Mouse (Mus musculus) liver (tissue): Measurements from ENCODE around the gene Smyd3.

Source experiments
- DNase-seq: peaks from one replicate; pipeline ENCODE4 v3.0.0-alpha.2; 2020; ENCODE audit warnings: mixed read lengths

Smyd3 gene

DNA sequence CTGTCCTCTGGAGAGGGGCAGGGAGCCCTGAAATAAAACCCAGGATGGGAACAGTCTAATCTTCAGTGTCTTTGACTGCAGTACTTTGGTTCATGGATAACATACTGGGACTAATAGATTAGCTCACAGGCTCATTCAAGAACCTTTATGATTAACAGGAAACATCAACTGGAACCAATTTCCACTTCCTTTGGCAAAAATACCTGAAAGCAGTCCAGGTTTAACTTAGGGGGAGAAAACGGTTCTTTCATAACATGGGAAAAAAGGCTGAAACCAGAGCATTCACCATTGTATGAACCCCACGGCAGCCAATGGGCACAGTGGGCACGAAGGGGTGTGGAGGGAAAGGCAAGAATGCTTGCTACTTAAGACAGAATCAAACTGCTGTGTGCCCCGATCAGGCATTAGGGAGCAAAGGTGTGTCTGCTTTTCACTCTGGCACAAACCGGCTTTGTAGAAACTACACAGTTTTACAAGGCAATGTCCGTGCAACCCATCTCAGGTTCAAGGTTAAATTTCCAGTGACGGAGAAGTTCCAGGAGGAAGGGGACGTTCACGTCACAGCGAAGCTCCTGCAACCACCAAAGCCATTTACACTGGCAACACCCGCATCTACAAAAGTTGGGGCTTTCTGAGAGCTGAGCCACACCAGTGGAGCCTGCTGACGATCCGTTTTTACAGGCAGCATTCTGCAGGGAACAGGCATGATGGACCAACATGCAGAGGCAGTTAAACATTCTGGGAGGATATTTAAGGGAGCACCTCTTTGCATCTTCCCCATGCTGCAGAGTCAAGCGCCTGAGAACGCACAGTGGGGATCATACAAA lies 458.3 kb downstream of the Smyd3 start:
- DNase-seq: no peak

DNA sequence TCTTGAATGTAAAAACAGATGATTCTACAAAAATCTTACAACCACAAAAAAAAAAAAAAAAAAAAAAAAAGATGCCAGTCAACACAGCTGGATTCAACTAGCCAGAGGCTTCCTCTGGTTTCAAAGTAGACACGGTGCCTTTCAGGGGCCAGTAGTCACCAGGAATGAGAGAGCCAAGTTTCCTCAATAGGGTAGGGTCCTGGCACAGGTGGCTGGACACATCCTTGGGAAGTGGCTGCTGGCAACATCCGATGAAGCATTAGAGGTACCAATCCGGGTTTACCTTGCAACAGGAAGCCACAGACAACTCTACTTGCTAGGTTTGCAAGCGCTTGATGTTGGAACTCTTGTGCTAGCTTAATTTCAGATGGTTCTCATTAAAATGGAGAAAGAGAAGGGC lies 459.2 kb downstream of the Smyd3 start:
- DNase-seq: no peak

DNA sequence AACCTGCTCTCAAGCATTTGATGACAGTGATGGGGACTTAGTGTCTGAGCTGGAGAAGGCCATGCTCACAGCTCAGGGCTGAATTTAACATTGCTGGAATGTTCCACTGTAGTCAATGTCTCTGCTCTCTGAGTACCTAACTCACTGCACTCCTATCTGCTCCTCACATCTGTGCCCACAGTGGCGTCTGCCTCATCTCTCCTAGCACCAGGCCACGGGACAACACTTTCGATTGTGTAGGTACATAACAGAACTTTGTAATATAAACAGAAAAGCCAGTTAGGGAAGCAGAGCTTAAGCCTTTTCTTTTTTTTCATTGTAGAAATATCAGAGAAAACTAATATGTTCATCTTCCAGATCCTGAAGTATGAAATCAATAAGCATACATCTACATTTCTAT lies 462.1 kb downstream of the Smyd3 start:
- peak; percentile 62 for DNase-seq

DNA sequence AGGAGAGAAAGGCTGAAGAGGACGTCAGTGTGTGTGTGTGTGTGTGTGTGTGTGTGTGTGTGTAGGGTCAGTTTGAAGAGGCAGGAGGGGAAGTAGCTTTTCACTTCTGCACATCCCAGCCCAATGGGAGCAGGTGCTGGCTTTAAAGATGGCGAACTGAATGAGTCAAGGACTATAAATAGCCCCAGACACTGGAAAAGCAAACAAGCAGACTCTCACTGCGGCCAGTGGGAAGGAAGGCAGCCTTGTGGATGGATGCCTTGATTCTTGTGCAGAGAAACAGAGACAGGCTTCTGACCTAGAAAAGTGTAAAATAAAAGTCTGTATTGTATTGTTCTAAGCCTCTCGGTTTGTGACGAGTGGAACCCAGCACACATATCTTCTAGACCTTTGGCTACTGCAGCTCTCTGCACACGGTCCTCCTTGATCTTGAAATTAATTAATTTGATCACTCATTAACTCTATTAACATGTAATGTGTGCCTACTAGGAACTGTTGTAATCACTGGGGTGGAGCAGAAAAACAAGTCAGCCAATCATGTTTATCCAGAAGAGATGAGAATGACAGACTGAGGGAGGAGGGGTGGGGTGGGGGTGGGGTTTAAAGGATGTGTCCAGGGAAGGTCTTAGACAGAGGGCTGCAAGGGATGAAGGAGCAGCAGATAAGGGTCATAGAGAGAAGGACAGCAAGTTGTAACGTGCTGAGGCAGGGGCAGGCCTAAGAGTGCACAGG lies 463.3 kb downstream of the Smyd3 start:
- DNase-seq: peak; percentile 26

DNA sequence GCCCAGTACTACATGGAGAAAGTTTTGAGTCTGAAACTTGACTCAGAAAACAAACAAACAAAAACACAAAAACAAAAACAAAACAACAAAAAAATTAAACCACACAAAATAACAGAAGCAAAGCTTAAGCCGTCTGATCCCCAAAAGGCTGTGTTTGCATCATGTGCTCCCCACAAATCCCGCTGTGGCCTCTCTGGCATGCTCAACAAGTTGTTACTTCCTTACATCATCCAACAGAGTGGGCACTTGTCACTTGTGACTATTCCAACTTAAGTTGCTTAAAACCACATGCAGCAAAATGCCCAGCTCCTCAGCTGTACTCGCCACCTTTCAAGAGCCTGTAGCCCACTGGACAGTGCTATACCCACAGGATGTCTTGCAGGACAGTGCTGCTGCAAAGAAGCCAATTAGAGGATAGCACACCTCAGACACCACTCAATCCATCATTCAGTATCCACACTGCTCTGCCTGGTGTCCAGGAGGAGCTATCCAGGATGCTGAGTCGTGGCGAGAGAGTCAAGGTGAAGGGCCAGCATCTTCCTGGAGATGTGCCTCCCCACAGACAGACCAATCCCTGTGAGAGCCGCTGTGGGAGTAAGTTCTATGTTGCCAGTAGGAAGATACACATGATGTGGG lies 465.2 kb downstream of the Smyd3 start:
- no peak for DNase-seq

DNA sequence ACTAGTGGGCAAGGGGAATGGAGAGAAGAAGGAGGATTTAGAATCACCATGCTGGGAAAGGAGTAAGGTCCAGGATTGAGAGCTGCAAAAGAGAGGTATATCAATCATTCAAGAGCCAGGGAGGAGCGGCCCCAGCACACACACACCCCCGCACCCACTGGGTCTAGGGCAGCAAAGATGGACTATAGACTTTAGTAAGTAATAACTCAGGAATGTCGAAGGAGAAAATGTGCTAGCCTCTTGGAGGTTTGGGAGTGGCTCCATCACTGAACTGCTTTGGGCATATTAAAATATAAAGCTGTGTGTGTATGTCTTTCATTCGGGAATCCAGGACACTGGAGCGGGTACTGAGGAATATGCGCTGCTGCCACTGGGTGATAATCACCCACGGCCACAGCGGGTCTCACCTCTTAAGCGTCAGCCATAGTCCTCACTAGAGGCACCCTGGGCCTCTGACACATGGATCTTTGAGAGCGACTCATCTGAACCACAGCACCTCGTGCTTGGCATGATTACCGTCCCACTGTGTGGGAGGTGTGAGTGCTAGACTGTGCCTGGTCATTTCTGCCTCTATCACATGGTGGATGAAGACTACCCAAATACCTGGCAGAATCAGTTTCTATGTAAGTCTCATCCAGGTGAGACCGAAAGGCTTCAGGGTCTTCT lies 469.8 kb downstream of the Smyd3 start:
- DNase-seq: no peak

DNA sequence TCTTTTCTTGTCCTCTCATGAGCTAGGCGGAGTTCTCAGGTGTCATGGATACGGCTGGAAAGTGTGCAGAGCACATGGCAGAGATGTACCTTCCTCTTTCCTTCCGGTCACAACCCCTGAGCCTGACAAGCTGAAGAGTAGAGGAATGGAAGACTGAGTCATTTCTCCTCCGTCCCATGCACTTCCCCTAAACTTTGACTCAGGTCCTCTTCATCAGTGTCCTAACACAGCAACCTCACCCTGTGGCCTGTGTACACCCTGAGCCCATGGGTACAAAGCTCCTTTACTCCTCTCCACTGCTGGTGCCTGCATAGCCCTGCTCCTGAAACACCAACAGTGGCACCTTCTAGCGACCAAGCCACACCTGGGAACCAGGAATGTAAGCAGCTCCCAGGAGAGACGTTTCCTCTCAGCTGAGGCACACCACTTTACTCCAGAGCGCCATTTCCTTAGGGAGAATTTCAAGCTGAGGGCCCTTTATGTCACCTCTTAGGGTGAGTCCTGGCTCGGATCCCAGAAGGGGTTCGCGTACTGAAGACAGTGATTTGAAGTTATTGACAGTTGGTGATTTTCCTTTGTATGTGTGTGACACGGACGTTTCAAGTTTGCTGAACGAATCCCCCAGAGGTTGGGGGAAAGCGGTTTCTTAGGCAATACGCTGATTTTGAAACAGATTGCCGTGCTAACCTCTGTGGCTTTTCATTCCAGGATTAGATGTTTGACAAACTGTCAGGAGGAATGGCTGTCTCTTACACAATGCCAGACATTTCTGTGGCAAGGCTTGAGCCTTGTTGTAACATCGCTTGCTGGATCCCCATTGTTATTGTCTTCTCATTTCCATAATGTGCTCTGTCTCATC lies 471.8 kb downstream of the Smyd3 start:
- no peak for DNase-seq

DNA sequence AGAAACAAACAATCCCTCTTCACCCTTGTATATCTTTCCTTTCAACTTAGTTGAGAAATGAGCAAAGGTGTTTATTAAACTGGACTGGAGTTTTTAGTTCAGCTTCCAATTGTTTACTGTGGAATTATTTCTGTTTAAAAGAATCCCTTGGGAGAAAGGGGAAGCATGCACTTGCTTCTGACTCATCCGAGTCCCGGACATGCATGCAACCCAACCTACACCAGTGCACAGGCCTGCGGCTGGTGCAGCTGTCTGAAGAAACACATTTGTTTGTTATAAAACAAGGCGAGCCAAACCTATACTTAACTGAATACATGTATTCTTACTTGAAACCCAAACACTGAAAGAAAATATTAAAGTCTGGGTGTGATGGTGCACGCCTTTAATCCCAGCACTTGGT lies 473.7 kb downstream of the Smyd3 start:
- DNase-seq: no peak

DNA sequence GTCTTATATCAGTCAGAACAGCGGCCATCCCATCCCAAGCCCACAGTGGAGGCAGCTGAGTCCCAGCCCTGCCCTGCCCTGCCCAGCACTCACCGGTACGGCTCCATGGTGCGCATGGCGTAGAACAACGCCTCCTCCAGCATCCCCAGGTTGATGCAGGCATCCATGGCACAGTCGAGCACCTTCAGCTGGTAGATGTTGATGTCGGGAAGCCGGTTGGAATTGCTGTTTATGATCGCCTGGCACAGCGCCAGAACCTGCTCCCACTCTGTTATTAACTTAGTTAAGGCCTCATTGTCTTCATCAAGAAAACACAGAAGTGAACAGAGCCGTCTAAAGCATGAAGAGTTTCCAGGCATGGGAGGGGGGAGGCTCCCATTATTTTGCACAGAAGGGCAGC lies 474.2 kb downstream of the Smyd3 start:
- no peak for DNase-seq

DNA sequence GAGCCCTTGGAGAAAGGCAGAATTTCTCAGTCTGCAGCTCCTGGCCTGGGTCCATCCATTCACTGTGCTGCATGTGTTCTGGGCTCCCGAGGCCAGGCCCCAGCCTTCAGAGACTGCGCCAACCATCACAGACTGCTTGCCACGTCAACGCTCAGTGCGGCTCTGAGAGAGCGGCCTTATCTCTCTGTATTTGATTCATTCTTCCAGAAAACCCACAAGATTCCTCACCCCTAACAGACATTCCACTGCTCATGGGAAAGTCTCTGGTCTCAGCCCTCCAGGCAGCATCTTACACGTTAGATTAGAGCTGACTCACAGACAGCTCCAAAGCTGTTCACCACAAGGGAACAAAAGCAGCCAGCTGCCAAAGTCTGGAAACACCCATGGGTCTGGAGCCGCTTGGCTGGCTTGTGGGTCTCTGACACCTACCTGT lies 475.9 kb downstream of the Smyd3 start:
- DNase-seq: peak; percentile 32

DNA sequence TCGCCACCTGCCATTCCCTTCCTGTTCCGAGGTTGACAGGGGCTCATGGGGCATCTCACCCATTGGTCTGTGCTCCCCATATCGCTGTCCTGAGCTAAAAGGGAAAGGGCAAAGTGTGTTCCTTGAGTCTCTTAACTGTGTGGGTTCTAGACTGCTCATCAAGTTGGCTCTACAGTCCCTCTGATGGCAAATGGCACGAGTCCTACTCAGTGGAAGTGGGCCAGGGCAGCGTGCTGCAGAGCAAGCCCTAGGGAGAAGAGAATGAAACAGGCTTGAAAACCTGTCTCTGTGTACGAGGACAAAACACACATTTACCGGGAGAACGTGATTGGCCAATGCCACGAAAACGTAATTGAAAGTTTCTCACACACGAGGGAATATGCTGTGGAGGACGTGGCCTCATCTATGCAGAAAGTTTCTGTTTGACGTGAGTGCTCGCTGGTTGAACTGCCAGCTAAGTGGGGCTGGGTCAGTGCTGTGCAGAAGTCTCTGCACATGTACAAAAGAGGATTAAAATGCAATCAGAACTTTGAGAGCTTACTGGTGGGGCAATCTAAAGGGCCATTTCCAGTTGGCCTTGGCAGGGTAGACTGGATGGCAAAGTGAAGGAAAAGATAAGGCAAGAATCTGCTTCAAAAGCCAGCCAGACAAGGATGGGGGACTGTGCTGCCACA lies 476.5 kb downstream of the Smyd3 start:
- no peak for DNase-seq

DNA sequence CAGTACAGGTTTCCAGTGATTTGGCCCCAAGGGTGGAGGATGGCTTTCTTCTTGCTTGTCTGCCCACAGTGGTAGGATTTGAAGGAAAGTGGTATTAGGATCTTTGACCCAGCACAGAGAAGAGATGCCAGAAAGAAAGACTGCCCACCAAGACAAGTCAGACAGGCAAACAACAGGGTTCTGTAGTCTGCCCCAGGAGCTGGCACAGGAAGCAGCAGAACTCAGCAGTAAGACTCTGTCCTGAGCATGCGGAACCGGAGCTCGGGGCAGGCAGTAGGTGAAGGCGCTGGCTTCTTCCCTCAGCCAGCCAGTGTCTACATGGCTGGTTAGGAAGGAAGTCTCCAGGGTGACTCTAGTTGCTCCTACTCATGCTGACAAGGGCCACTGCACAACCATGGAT lies 479.0 kb downstream of the Smyd3 start:
- DNase-seq: no peak

DNA sequence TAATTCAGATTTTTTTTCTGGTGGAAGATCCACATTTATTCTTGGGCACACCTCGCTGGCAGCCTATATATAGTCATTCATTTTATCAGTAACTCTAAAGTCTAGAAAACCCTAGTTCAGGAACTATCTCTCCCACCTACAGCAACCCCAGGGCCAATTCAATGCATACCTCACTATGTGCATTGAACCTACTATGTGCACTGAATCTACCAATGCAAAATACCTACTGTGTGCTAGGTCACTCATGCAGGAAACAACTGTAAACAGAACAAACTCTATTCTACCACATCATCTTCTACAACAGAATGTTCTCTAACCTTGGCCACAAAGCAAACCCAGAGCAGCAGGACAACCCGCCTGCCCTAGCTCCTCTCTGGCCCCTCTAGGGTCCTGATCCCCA lies 484.9 kb downstream of the Smyd3 start:
- DNase-seq: no peak

DNA sequence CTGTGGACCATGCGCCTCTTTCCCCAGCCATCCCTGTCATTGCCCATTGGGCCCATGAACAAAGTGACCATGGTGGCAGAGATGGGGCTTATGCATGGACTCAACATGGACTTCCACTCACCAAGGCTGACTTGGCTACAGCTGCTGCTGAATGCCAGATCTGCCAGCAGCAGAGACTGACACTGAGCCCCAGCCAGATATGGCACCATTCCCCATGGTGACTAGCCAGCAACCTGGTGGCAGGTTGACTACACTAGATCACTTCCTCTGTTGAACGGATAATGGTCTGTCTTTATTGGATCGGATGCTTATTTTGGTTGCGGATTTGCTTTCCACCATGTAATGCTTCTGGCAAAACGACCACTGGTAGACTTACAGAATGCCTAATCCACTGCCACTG lies 486.3 kb downstream of the Smyd3 start:
- DNase-seq: no peak

DNA sequence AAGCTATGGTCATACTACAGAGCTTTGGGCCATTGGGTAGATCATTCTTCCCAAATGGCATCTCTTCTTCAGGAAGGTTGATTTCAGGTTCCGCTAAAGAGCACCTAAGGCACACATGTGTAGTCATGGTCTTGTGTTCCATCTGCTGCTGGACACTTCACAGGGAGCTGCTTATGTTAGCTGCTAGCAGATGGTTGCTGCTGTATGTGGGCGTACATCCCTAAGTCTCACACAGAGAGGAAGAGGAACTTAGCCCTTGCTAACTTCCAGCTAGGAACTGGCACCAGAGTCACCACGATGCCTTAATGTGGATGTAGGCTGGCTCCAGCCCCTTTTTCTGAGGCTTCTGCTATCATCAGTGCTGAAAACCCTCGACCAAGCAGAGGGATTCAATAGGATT lies 491.2 kb downstream of the Smyd3 start:
- no peak for DNase-seq

DNA sequence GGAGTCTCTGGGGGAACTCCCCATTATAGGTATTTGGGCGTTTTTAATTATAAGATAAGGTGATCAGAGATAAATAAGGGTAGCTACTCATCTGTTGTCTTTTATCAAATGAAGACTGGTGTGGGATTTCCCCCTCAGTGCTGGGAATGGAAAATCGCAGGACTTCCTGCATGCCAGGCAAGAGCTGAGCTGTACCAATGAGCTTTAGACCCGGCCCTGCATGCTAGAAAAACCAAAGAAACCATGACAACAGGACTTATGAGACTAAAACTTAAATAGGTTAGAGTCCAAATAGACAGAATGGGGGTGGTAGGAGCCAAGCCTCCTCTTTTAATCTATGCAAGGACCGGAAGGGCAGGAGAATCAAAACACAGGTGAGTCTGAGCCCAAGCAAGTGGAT lies 492.7 kb downstream of the Smyd3 start:
- DNase-seq: no peak

DNA sequence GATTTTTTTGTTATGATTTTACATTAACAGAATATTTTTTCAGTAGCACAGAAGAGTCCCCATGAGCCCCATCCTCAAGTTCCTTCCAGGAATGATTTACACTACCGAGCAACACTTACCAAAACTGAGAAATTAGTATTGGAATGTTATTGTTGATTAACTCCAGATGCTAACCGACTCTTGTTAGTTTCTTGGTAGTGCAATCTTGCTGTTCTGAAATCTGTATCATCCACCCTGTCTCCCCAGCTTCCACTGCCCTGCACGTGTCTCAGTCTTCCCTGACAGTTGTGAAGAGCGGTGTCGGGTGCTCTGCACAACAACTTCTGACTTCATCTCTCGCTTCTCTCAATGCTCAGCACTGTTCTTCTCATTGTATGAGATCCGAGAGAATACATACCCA lies 494.4 kb downstream of the Smyd3 start:
- DNase-seq: no peak

DNA sequence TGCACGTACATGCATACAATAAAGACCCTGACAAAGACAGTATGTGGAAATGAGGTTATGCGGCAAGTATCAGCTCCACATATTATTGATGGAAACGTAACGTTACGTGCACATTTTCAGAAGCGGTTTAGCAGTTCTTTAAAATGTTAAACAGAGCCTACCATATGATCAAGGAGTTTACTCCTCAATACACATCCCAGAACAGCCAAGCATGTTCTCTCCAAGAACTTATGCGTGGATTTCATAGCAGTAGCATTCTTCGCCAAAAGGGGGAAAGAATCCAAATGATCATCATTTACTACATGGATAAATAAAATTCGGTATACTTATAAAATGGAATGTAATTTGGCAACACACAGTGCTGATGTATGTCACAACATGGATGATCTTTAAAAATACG lies 500.4 kb downstream of the Smyd3 start:
- DNase-seq: no peak

DNA sequence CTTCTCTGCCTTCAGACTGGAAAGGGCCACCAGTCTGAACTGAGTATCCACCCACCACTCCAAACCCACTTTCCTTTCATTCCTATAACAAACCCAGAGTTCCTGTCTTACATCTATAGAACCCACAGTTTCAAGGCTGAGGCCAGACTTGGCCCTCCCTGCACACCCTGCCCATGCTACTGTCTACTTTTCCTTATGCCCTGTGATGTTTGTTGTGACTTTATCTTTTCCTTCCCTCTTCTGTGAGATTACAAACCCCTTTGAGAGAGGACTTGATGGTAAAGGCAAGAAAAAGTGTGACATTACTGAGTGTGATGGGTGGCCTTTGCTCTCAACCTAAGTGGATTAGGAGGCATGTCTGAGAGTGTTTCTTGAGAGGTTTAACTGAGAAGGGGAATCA lies 504.8 kb downstream of the Smyd3 start:
- no peak for DNase-seq

DNA sequence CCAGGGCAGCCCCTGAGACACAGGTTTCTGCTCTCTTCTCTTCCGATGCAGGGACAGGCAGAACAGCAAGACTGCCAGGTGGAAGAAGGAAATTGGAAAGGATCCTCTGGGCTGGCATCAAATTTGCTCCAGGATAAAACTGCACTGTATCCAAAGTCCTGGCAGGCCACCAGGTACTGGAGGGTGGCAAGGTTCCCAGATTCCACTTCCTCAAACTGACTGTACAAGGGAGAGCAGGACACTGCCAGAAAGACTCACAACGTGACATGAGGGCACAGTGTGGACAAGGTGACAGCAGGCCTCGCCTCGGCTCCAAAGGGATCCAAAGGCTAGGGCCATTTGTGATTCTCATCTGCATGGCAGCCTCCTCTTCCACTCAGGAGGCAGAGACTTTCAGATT lies 505.6 kb downstream of the Smyd3 start:
- no peak for DNase-seq

DNA sequence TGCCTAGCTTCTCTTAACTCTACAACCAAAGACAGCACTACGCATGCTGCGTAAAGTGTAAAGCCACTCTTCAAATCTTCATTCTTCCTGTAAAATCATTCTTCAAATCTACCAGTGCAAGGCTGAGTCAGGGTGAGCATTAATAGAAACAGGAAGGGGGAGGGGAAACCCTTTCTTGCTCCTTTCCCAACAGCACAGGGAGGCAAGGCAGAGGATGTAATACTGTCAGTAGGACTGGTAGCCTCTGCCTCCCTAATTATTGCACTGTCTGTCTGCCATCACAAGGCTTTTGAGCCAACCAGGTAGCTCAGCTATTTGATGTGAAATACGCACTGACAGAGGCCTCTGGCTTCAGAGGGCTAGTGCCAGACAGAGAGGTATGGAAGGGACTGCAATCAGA lies 507.1 kb downstream of the Smyd3 start:
- DNase-seq: no peak

DNA sequence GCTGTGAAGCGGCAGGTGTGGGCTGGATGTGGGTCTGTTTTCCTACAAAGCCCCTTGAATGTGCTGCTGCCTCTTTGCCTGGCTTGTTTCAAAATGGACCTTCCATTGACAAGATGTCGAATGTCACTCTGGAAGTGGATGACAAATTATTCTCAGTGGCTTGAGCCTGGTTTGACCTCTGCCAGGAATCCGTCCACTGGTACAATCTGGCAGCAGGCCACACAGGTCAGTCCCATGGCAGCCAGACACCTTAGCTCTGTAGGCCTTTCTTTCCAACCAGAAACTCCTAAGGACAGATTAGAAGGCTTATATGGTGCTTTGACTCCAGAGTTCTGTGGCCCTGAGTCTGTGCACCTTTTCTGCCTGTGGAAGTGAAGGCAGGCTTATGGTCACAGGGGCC lies 507.9 kb downstream of the Smyd3 start:
- DNase-seq: no peak
